Mouse (Mus musculus): ENCODE measurements around the gene Prkag2. TPM values are rescaled to one million over a fixed set of nuclear protein-coding genes. Genes with fewer than 3 reads are reported as not detected.
A peak's percentile ranks its signal among the peaks of the same experiment; 100 is the strongest.

Prkag2 gene
- polyA plus RNA-seq (2016; fragmentation: Nextera tagmentation; extraction: Ambion mirVana): 7.2 TPM in 2 replicates

- H3K4me3 ChIP-seq: peak within 1 kb of the TSS; percentile 52
- ATAC-seq: peak; percentile 47
- H3K27me3 ChIP-seq (replicated peaks): peaks cover 59% of the 10 kb centered on the region
- H3K36me3 ChIP-seq: no peaks in the 10 kb centered on the region
- peaks cover 3% of the 10 kb centered on the region; the same call in 1 of the 2 replicates for H3K4me1 ChIP-seq
- H3K27ac ChIP-seq: no peak within 1 kb of the TSS
- 0% methylated on average over 50 of the region's 50 CpGs for WGBS (ENCODE audit: insufficient replicate concordance)
- H3K9ac ChIP-seq: peak within 1 kb of the TSS; percentile 43
- peak within 1 kb of the TSS; percentile 72 for H3K4me2 ChIP-seq
- H3K9me3 ChIP-seq (replicated peaks): no peaks in the 10 kb centered on the region
Measured at GRCm38 (mm10) chr5:25100516-25101125, at the start of gene Prkag2. TSS of gene Prkag2 (minus strand) at chr5:25100642.

- no peak for ATAC-seq
- no peaks in the 10 kb centered on the region for H3K4me1 ChIP-seq
- H3K27me3 ChIP-seq (replicated peaks): no peaks in the 10 kb centered on the region
- no peak overlapping the region for H3K9ac ChIP-seq
- H3K9me3 ChIP-seq (replicated peaks): no peaks in the 10 kb centered on the region
- 46% methylated on average over 2 of the region's 2 CpGs for WGBS (ENCODE audit: insufficient replicate concordance)
- H3K4me3 ChIP-seq: no peak overlapping the region
- H3K4me2 ChIP-seq: no peak overlapping the region
- H3K36me3 ChIP-seq: no peaks in the 10 kb centered on the region
- H3K27ac ChIP-seq: no peak overlapping the region
Measured at GRCm38 (mm10) chr5:25149331-25149965, 49.0 kb upstream of the Prkag2 start.

- 65% methylated on average over 7 of the region's 7 CpGs for WGBS (ENCODE audit: insufficient replicate concordance)
- ATAC-seq: no peak
Measured at GRCm38 (mm10) chr5:25146705-25147104, 46.3 kb upstream of the Prkag2 start.

GRCm38 (mm10) chr5:25127865-25128264 is 27.4 kb upstream of the Prkag2 start:
- H3K27me3 ChIP-seq (replicated peaks): no peaks in the 10 kb centered on the region
- WGBS (ENCODE audit: insufficient replicate concordance): 63% methylated on average over 4 of the region's 4 CpGs

More at GRCm38 (mm10) chr5:25146705-25147104, 46.3 kb upstream of the Prkag2 start:
- Histone ChIP-seq H3K4me1 (no peaks in the 10 kb centered on the region), H3K36me3 (no peaks in the 10 kb centered on the region), H3K27me3 (replicated peaks) (no peaks in the 10 kb centered on the region), H3K4me3 (no peak overlapping the region), H3K27ac (no peak overlapping the region), H3K9ac (no peak overlapping the region), H3K9me3 (replicated peaks) (no peaks in the 10 kb centered on the region), H3K4me2 (no peak overlapping the region)

GRCm38 (mm10) chr5:25125884-25126560 is 25.6 kb upstream of the Prkag2 start:
- H3K4me1 ChIP-seq: no peaks in the 10 kb centered on the region
- no peaks in the 10 kb centered on the region for H3K27me3 ChIP-seq (replicated peaks)
- no peak overlapping the region for H3K9ac ChIP-seq
- no peak overlapping the region for H3K4me3 ChIP-seq
- WGBS (ENCODE audit: insufficient replicate concordance): 59% methylated on average over 3 of the region's 3 CpGs
- H3K36me3 ChIP-seq: no peaks in the 10 kb centered on the region
- H3K4me2 ChIP-seq: no peak overlapping the region
- H3K27ac ChIP-seq: no peak overlapping the region
- H3K9me3 ChIP-seq (replicated peaks): no peaks in the 10 kb centered on the region
- no peak for ATAC-seq

More at GRCm38 (mm10) chr5:25127865-25128264, 27.4 kb upstream of the Prkag2 start:
- H3K4me2 ChIP-seq: no peak overlapping the region
- H3K9me3 ChIP-seq (replicated peaks): no peaks in the 10 kb centered on the region
- H3K9ac ChIP-seq: no peak overlapping the region
- no peaks in the 10 kb centered on the region for H3K4me1 ChIP-seq
- H3K4me3 ChIP-seq: no peak overlapping the region
- no peaks in the 10 kb centered on the region for H3K36me3 ChIP-seq
- ATAC-seq: no peak
- H3K27ac ChIP-seq: no peak overlapping the region

- Histone ChIP-seq H3K9ac (no peak overlapping the region), H3K4me2 (no peak overlapping the region), H3K27me3 (replicated peaks) (no peaks in the 10 kb centered on the region), H3K27ac (no peak overlapping the region), H3K4me3 (no peak overlapping the region), H3K9me3 (replicated peaks) (no peaks in the 10 kb centered on the region), H3K36me3 (no peaks in the 10 kb centered on the region), H3K4me1 (no peaks in the 10 kb centered on the region)
- 71% methylated on average over 1 of the region's 1 CpGs for WGBS (ENCODE audit: insufficient replicate concordance)
- ATAC-seq: no peak
Measured at GRCm38 (mm10) chr5:25122534-25122933, 22.1 kb upstream of the Prkag2 start.

GRCm38 (mm10) chr5:25119148-25119547 is 18.7 kb upstream of the Prkag2 start:
- Histone ChIP-seq H3K4me3 (no peak overlapping the region), H3K9me3 (replicated peaks) (no peaks in the 10 kb centered on the region), H3K9ac (no peak overlapping the region), H3K27ac (no peak overlapping the region), H3K36me3 (no peaks in the 10 kb centered on the region), H3K27me3 (replicated peaks) (no peaks in the 10 kb centered on the region), H3K4me2 (no peak overlapping the region), H3K4me1 (no peaks in the 10 kb centered on the region)
- 74% methylated on average over 5 of the region's 5 CpGs for WGBS (ENCODE audit: insufficient replicate concordance)
- ATAC-seq: no peak

- Histone ChIP-seq H3K9me3 (replicated peaks) (no peaks in the 10 kb centered on the region), H3K4me3 (no peak overlapping the region), H3K9ac (no peak overlapping the region), H3K27me3 (replicated peaks) (no peaks in the 10 kb centered on the region), H3K36me3 (no peaks in the 10 kb centered on the region), H3K27ac (no peak overlapping the region), H3K4me2 (no peak overlapping the region), H3K4me1 (no peaks in the 10 kb centered on the region)
- ATAC-seq: no peak
- WGBS (ENCODE audit: insufficient replicate concordance): 35% methylated on average over 5 of the region's 5 CpGs
Measured at GRCm38 (mm10) chr5:25115997-25116396, 15.6 kb upstream of the Prkag2 start.

GRCm38 (mm10) chr5:25115216-25115615 is 14.8 kb upstream of the Prkag2 start:
- H3K4me1 ChIP-seq: no peaks in the 10 kb centered on the region
- H3K27ac ChIP-seq: no peak overlapping the region
- WGBS (ENCODE audit: insufficient replicate concordance): 29% methylated on average over 5 of the region's 5 CpGs
- H3K4me2 ChIP-seq: no peak overlapping the region
- no peak overlapping the region for H3K9ac ChIP-seq
- no peaks in the 10 kb centered on the region for H3K36me3 ChIP-seq
- no peak overlapping the region for H3K4me3 ChIP-seq
- ATAC-seq: no peak
- H3K27me3 ChIP-seq (replicated peaks): no peaks in the 10 kb centered on the region
- no peaks in the 10 kb centered on the region for H3K9me3 ChIP-seq (replicated peaks)

GRCm38 (mm10) chr5:25114110-25114509 is 13.7 kb upstream of the Prkag2 start:
- ATAC-seq: no peak
- Histone ChIP-seq H3K9me3 (replicated peaks) (no peaks in the 10 kb centered on the region), H3K9ac (no peak overlapping the region), H3K4me2 (no peak overlapping the region), H3K27me3 (replicated peaks) (no peaks in the 10 kb centered on the region), H3K27ac (no peak overlapping the region), H3K4me1 (no peaks in the 10 kb centered on the region), H3K36me3 (no peaks in the 10 kb centered on the region), H3K4me3 (no peak overlapping the region)

- Histone ChIP-seq H3K27me3 (replicated peaks) (no peaks in the 10 kb centered on the region; the same call in 1 of the 2 replicates), H3K4me1 (no peaks in the 10 kb centered on the region), H3K9me3 (replicated peaks) (no peaks in the 10 kb centered on the region), H3K27ac (no peak overlapping the region), H3K9ac (no peak overlapping the region), H3K4me2 (no peak overlapping the region), H3K4me3 (no peak overlapping the region), H3K36me3 (no peaks in the 10 kb centered on the region)
- 50% methylated on average over 3 of the region's 3 CpGs for WGBS (ENCODE audit: insufficient replicate concordance)
- no peak for ATAC-seq
Measured at GRCm38 (mm10) chr5:25110314-25110713, 9.9 kb upstream of the Prkag2 start.

GRCm38 (mm10) chr5:25105748-25106147 is 5.3 kb upstream of the Prkag2 start:
- Histone ChIP-seq H3K4me3 (no peak overlapping the region), H3K9ac (no peak overlapping the region), H3K9me3 (replicated peaks) (no peaks in the 10 kb centered on the region), H3K4me2 (no peak overlapping the region), H3K36me3 (no peaks in the 10 kb centered on the region), H3K4me1 (no peaks in the 10 kb centered on the region), H3K27me3 (replicated peaks) (peaks cover 18% of the 10 kb centered on the region), H3K27ac (no peak overlapping the region)
- ATAC-seq: no peak
